Mouse (Mus musculus) limb, embryonic 13.5 days (tissue): Measurements from ENCODE around the gene Ngdn. TPM values are rescaled to one million over a fixed set of nuclear protein-coding genes. Genes with fewer than 3 reads are reported as not detected.

Source experiments
- ATAC-seq: fragments of 200-750 bp; cut with Nextera tagmentation; 2 replicates; pipeline ENCODE4 v1.8.0; 2017; ENCODE audit warnings: low read depth, moderate number of reproducible peaks, moderate TSS enrichment; ENCODE audit not compliant: low FRiP score
- H3K27ac ChIP-seq: fragments of 300-500 bp; sonication (generic); 2 replicates; pipeline ENCODE4 v1.5.1; 2015; ENCODE audit warnings: inconsistent platforms, mild to moderate bottlenecking, moderate library complexity
- H3K27me3 ChIP-seq: fragments of 300-500 bp; sonication (generic); 2 replicates; pipeline ENCODE4 v1.6.1; 2015; ENCODE audit warnings: mild to moderate bottlenecking, inconsistent platforms
- H3K36me3 ChIP-seq: fragments of 300-500 bp; sonication (generic); 2 replicates; pipeline ENCODE4 v1.6.1; 2015; ENCODE audit warnings: inconsistent platforms, mild to moderate bottlenecking, moderate library complexity
- H3K4me1 ChIP-seq: fragments of 300-500 bp; sonication (generic); 2 replicates; pipeline ENCODE4 v1.6.1; 2015; ENCODE audit warnings: inconsistent platforms
- H3K4me2 ChIP-seq: fragments of 300-500 bp; sonication (generic); replicated peaks from 2 replicates; pipeline ENCODE4 v1.6.1; 2015; ENCODE audit warnings: inconsistent platforms, mild to moderate bottlenecking, moderate library complexity
- H3K4me3 ChIP-seq: fragments of 300-500 bp; sonication (generic); 2 replicates; pipeline ENCODE4 v1.5.1; 2015; ENCODE audit warnings: moderate library complexity, mild to moderate bottlenecking, inconsistent platforms
- H3K9ac ChIP-seq: fragments of 300-500 bp; sonication (generic); 2 replicates; pipeline ENCODE4 v1.6.1; 2015; ENCODE audit warnings: mild to moderate bottlenecking, inconsistent platforms
- H3K9me3 ChIP-seq: fragments of 300-500 bp; sonication (generic); 2 replicates; pipeline ENCODE4 v1.6.1; 2016; ENCODE audit warnings: inconsistent platforms
- WGBS: fragments of 180-500 bp; shearing (Covaris S2); methylation state at CpG from one replicate; pipeline ENCODE4 v1.1.7; 2015; 5-methylcytosine and 5-hydroxymethylcytosine counted together
- polyA plus RNA-seq: library from polyadenylated mRNA; unstranded; fragments of >200 nt; fragmentation: Nextera tagmentation; extraction: Ambion mirVana; gene quantifications from 2 replicates; pipeline ENCODE4 v1.2.1, GENCODE M21; 2015

Gene Ngdn
- polyA plus RNA-seq, 1 experiment from 2014 or later, result 88.1 TPM

DNA sequence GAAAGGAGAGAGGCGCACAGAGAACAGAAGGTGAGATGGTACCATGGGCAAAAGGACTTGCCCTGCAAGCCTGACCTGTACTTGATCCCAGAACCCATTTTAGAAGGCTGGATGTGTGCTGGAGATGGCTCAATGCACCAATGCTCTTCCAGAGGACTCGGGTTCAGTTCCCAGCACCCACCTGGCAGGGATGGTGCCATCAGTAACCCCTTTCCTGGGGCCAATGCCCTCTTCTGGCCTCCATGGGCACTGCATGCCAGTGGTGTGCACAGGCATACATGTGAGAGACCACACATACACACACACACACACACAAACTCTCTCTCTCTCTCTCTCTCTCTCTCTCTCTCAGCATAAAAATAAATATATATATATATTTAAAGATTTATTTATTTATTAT lies 13.8 kb upstream of the Ngdn start:
- Histone ChIP-seq H3K4me2 (no peak overlapping the region), H3K9me3 (peaks cover 3% of the 10 kb centered on the region; the same call in 1 of the 2 replicates), H3K27ac (no peak overlapping the region), H3K4me1 (no peaks in the 10 kb centered on the region), H3K9ac (no peak overlapping the region), H3K4me3 (no peak overlapping the region), H3K36me3 (no peaks in the 10 kb centered on the region), H3K27me3 (no peaks in the 10 kb centered on the region)
- WGBS, result 95% methylated on average over 2 of the region's 2 CpGs
- no peak for ATAC-seq

DNA sequence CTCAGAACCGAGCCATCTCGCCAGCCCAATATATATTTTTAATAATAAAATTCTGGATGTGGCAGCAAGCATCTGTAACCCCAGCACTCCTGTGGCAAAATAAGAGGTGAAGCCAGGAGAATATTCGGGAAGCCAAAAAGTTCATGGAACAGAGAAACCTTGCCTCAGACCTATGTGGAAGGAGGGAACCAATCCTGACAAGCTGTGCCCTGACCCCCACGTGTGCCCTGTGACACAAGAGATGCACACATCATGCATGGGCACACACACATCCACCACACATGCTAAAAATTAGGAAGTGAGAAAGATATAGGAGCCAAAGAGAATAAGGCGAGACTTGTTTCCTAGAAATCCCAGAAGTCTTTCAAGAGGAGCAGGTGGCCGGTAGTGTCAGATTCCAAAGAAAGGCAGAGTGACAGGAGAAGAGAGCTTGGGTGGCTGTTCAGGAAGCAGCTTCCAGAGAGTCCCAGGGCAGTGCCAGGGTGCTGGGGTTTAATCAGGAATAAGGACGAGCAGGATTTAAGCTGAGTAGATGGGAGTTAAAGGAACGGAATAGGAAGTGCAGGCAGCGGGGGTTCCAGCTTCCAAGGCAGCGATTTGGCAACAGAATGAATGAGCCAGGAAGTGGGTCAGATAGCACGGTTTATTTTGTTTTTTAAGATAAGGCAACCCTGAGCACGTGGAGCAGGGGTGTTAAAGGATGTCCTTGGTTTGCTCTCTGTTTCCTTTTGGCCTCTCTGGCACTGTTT lies 13.1 kb upstream of the Ngdn start:
- no peak overlapping the region for H3K9ac ChIP-seq
- H3K27me3 ChIP-seq, result no peaks in the 10 kb centered on the region
- no peaks in the 10 kb centered on the region for H3K4me1 ChIP-seq
- no peak overlapping the region; the same call in 1 of the 2 replicates for H3K27ac ChIP-seq
- WGBS, result 49% methylated on average over 12 of the region's 12 CpGs
- no peaks in the 10 kb centered on the region for H3K36me3 ChIP-seq
- peaks cover 3% of the 10 kb centered on the region; the same call in 1 of the 2 replicates for H3K9me3 ChIP-seq
- no peak overlapping the region for H3K4me3 ChIP-seq
- H3K4me2 ChIP-seq, result no peak overlapping the region
- ATAC-seq, result no peak

DNA sequence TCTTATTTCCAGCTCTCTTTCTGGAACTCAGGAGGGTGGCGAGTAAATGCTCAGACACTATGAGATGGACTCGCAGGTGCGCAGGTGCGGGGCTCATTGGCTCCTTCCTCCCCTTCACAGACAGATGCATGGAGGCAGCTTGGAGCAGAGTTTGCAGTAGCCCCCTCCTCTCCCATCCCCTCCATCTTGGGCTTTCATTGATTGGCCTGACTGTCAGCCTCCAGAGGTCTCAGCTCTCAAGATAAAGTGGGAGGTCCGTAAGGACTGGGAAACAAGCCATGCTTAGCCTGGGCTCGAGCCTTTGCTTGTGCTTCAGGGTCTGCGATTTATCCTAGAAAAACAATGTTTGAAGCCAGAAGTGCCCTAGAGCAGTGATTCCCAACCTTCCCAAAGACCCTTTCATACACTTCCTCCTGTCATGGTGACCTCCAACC lies 12.6 kb upstream of the Ngdn start:
- Histone ChIP-seq H3K36me3 (no peaks in the 10 kb centered on the region), H3K9me3 (peaks cover 3% of the 10 kb centered on the region; the same call in 1 of the 2 replicates), H3K4me3 (no peak overlapping the region), H3K4me2 (no peak overlapping the region), H3K9ac (no peak overlapping the region), H3K27ac (no peak overlapping the region; the same call in 1 of the 2 replicates), H3K4me1 (no peaks in the 10 kb centered on the region), H3K27me3 (no peaks in the 10 kb centered on the region)
- WGBS, result 68% methylated on average over 7 of the region's 7 CpGs
- ATAC-seq, result no peak

DNA sequence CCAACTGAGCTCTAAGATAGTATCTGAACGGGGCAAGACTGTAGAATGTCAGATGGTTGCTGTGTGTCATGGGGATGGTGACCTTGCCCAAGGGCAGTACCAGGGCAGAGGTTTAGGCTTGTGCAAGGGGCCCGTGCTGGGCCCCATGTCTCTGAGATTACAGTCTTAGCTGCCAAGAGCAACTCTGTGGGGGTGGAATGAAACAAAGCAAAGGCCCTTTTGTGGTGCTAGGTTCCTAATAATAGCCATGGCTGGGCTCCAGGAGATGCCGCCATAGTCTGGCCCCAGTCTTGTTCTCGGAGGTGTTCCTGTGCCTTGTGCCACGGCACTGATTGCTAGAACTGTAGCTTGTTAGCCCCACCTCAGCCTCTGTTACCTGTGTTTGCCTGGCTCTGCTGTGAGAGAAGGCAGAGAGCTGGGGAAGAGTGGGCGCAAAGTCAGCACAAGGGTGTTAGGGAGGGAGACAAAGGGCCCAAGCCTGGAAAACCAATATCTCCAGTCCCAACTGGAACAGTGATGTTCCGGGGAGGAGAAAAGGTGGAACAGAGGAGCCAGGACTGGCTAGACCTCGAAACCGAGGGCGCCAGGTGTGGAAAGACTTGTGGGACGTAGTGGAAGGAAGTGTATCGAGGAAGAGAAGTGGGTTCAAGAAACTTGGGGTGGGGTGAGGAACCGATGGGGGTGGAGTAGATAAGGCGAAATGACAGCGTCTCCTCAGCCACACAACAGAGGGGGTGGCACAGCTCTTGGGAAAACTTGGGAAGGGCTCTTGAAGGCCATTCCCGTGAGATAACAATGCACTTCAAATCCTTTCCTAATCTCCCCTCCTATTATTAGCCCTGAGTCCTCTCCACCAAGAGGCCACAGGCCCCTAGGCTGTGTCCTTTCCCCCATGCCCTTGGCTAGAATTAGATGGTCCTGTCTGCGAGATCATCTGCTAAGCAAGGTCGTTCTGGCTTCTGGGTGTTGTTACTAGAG lies 11.1 kb upstream of the Ngdn start:
- H3K27ac ChIP-seq, result no peak overlapping the region
- H3K4me3 ChIP-seq, result no peak overlapping the region

DNA sequence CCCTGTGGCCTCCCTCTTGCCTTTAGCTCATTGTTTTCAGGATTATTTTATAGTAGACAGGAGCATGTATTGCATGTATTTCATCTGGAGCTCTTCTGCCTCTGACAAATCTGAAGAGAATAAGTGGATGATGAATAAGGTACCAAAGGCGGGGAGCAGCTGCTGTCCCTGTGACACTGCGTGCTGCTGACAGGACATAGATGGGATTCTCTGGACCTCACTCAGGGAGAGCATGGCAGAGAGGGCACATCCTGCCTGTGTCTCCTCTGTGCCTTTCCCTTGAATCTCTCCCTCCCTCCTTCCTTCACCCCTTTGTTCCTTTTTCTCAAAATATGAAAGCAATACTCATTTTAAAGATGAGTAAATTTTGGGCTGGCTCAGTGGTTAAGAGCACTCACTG lies 9.7 kb upstream of the Ngdn start:
- no peak overlapping the region for H3K9ac ChIP-seq
- no peaks in the 10 kb centered on the region for H3K36me3 ChIP-seq
- no peaks in the 10 kb centered on the region for H3K4me1 ChIP-seq
- no peak for ATAC-seq
- no peak overlapping the region for H3K27ac ChIP-seq
- no peaks in the 10 kb centered on the region for H3K27me3 ChIP-seq
- no peak overlapping the region for H3K4me2 ChIP-seq
- H3K4me3 ChIP-seq, result no peak overlapping the region
- peaks cover 3% of the 10 kb centered on the region; the same call in 1 of the 2 replicates for H3K9me3 ChIP-seq
- WGBS, result 80% methylated on average over 2 of the region's 2 CpGs

More for the DNA sequence above, 11.1 kb upstream of the Ngdn start:
- no peak for ATAC-seq
- Histone ChIP-seq H3K4me1 (no peaks in the 10 kb centered on the region), H3K27me3 (no peaks in the 10 kb centered on the region), H3K9me3 (peaks cover 3% of the 10 kb centered on the region; the same call in 1 of the 2 replicates), H3K36me3 (no peaks in the 10 kb centered on the region), H3K9ac (no peak overlapping the region), H3K4me2 (no peak overlapping the region)
- 82% methylated on average over 18 of the region's 18 CpGs for WGBS

DNA sequence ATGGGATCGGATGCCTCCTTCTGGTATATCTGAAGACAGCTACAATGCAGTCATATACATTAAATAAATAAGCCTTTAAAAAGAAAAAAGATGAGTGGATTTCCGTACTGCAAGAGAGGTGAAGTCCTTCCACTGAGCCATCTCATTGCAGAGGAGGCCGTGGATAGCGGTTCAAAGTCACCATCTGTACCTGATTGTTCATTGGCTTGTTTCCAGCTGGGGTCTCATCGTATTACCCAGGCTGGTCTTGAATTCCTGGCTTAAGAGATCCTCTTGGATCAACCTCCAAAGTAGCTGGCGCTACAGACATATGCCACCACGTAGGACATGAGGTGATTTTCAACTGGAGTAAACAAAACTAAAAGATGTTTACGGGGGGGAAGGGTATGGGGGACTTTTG lies 9.3 kb upstream of the Ngdn start:
- no peaks in the 10 kb centered on the region for H3K4me1 ChIP-seq
- H3K27ac ChIP-seq, result no peak overlapping the region
- H3K4me3 ChIP-seq, result no peak overlapping the region
- H3K36me3 ChIP-seq, result no peaks in the 10 kb centered on the region
- peaks cover 3% of the 10 kb centered on the region; the same call in 1 of the 2 replicates for H3K9me3 ChIP-seq
- no peak overlapping the region for H3K4me2 ChIP-seq
- H3K27me3 ChIP-seq, result no peaks in the 10 kb centered on the region
- no peak overlapping the region for H3K9ac ChIP-seq
- ATAC-seq, result no peak
- 71% methylated on average over 8 of the region's 8 CpGs for WGBS

DNA sequence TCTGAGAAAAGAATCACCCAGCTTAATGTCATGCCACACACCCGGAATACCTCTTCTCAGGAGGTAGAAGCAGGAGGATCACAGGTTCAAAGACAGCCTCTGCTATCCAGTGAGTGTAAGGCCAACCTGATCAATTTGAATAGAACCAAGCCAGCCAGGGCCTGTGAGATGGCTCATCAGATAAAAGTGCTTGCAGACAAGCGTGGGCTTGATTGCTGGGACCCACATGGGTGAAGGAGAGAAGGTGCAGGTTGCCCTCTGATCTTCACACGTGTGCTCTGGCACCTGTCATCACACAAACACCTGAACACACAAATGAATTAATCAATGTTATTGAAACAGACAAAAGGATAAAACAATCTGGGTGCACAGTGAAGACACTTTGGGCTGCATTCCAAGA lies 8.7 kb upstream of the Ngdn start:
- Histone ChIP-seq H3K36me3 (no peaks in the 10 kb centered on the region), H3K4me3 (no peak overlapping the region), H3K27me3 (no peaks in the 10 kb centered on the region), H3K4me1 (no peaks in the 10 kb centered on the region), H3K9ac (no peak overlapping the region), H3K4me2 (no peak overlapping the region), H3K9me3 (no peaks in the 10 kb centered on the region), H3K27ac (no peak overlapping the region)
- no peak for ATAC-seq
- WGBS, result 64% methylated on average over 3 of the region's 3 CpGs

DNA sequence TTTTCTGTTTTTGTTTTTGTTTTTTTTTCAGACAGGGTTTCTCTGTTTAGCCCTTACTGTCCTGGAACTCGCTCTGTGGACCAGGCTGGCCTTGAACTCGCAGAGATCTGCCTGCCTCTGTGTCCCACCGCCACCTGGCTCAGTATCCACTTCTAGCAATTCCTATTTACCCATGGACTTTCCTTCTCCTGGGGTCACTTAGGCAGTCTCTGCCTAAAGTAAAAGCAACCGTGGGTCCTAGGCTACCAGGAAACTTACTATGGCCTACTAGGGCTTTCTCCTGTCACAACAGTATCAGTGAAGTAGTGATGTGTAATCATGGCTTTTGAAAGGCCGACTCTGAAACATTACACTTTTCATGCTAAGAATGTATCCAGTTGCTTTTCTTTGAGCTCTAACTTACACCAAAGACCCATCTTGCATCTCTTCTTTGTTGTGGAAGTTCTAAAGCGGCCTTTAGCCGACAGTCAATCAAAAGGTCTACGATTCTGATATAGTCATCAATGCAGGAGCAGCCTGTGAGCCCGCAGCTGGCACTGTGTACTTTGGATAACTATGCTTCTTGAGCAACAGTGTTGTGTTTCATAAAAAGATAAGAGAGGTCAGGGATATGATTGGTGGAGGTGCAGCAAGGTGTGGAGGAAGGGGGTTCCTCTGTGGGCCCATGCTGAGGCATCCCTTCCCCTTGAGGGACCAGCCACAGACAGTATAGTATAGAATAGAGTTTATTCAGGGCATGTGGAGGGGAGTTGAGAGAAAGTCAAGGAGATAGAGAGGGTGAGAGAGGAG lies 7.9 kb upstream of the Ngdn start:
- no peaks in the 10 kb centered on the region for H3K9me3 ChIP-seq
- WGBS, result 84% methylated on average over 9 of the region's 9 CpGs
- no peak for ATAC-seq

DNA sequence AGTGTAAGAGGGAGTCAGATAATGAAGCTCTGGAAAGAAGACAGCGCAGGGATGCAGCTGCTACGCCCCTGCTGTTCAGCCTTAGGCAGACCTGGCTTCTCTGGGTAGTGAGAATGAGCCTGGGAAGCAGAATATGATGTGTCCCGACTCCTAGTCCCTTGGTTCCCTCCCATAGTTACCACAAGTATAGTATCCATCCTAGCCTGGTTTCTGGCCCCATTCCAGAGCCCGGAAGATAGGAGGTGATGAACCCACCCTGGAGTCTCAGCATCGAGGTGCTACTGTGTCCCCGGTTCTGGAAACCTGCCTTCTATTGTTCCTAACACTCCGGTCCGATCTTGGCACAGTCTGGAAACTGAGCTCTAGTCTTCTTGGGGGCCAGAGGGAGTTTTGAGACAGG lies 6.8 kb upstream of the Ngdn start:
- Histone ChIP-seq H3K4me2 (no peak overlapping the region), H3K36me3 (no peaks in the 10 kb centered on the region), H3K4me3 (no peak overlapping the region), H3K9ac (no peak overlapping the region), H3K27ac (no peak overlapping the region), H3K27me3 (no peaks in the 10 kb centered on the region), H3K9me3 (no peaks in the 10 kb centered on the region), H3K4me1 (no peaks in the 10 kb centered on the region)
- 84% methylated on average over 8 of the region's 8 CpGs for WGBS
- no peak for ATAC-seq

More for the DNA sequence above, 7.9 kb upstream of the Ngdn start:
- no peak overlapping the region for H3K27ac ChIP-seq
- H3K4me2 ChIP-seq, result no peak overlapping the region
- no peaks in the 10 kb centered on the region for H3K27me3 ChIP-seq
- no peak overlapping the region for H3K4me3 ChIP-seq
- H3K9ac ChIP-seq, result no peak overlapping the region
- H3K4me1 ChIP-seq, result no peaks in the 10 kb centered on the region
- H3K36me3 ChIP-seq, result no peaks in the 10 kb centered on the region

DNA sequence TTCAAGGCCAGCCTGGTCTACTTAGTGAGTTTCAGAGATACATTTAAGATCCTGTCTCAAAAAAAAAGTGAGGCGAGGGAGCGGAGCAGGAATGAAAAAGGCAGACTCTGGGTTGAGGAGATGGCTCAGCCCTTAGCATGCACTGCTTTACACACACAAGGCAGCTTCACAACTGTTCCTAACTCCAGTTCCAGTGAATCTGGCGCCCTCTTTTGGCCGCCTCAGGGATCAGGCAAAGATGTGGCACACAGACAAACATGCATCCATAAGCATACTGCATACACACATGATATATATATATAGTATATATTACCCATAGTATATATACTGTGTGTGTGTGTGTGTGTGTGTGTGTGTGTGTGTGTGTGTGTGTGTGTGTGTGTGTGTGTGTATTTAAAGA lies 4.1 kb upstream of the Ngdn start:
- Histone ChIP-seq H3K27ac (no peak overlapping the region), H3K36me3 (no peaks in the 10 kb centered on the region), H3K4me3 (no peak overlapping the region), H3K27me3 (no peaks in the 10 kb centered on the region), H3K9me3 (no peaks in the 10 kb centered on the region), H3K4me2 (no peak overlapping the region), H3K4me1 (0 out of 2 replicates have a peak, but pooled peaks cover 2% of the 10 kb centered on the region), H3K9ac (no peak overlapping the region)
- 57% methylated on average over 4 of the region's 4 CpGs for WGBS
- no peak for ATAC-seq

DNA sequence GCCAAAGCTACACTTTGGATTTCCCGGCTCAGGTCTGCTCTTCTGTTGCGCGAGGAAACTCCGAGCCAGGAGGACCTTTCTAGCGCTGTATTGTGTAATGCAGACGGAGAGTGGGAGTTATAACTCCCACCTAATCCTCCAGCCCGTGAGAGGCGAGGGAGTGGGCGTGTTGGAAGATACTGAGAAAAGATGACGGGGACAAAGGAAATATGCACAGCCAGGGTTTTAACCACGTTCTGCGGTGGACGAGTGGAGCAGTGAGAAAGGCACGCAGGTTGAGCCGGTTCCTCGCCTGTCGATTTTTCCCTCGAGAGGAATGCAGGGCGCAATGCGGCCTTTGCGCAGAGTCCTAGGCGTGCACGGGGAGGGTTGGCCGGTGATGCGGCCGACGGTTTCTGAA lies 663 bp upstream of the Ngdn start:
- WGBS, result under 1% methylated on average over 27 of the region's 27 CpGs
- Histone ChIP-seq H3K9me3 (no peaks in the 10 kb centered on the region), H3K27me3 (no peaks in the 10 kb centered on the region), H3K36me3 (peaks cover 16% of the 10 kb centered on the region), H3K9ac (peak overlapping the region; percentile 77), H3K4me3 (peak overlapping the region; percentile 53), H3K4me2 (peak overlapping the region; percentile 70), H3K4me1 (peaks cover 11% of the 10 kb centered on the region), H3K27ac (peak overlapping the region; percentile 94)
- ATAC-seq, result peak; percentile 45
